Mouse (Mus musculus) forebrain, embryonic 16.5 days (tissue): ENCODE results near the gene Dram1. TPM values are rescaled to one million over a fixed set of nuclear protein-coding genes. Genes with fewer than 3 reads are reported as not detected.
"Not testable (repeated sequence)": the region's sequence is repeated elsewhere in the genome, so short reads cannot be mapped to it uniquely, and the experiment has no call there.

ENCODE experiments used
- ATAC-seq: fragments of 200-750 bp; cut with Nextera tagmentation; 2 replicates; pipeline ENCODE4 v1.8.0; 2017; ENCODE audit warnings: mild to moderate bottlenecking, moderate library complexity
- H3K27ac ChIP-seq: fragments of 300-500 bp; sonication (generic); 2 replicates; pipeline ENCODE4 v1.5.1; 2014; ENCODE audit warnings: low read length, control low read depth
- H3K27me3 ChIP-seq: fragments of 300-500 bp; sonication (generic); replicated peaks from 2 replicates; pipeline ENCODE4 v1.6.1; 2014; ENCODE audit warnings: low read length; ENCODE audit not compliant: control insufficient read depth, insufficient read depth
- H3K36me3 ChIP-seq: fragments of 300-500 bp; sonication (generic); 2 replicates; pipeline ENCODE4 v1.6.1; 2014; ENCODE audit not compliant: control insufficient read depth, insufficient read depth
- H3K4me1 ChIP-seq: fragments of 300-500 bp; sonication (generic); replicated peaks from 2 replicates; pipeline ENCODE4 v1.6.1; 2014; ENCODE audit warnings: low read length; ENCODE audit not compliant: control insufficient read depth, insufficient read depth
- H3K4me2 ChIP-seq: fragments of 300-500 bp; sonication (generic); 2 replicates; pipeline ENCODE4 v1.6.1; 2014; ENCODE audit warnings: mild to moderate bottlenecking, low read length, control low read depth
- H3K4me3 ChIP-seq: fragments of 300-500 bp; sonication (generic); replicated peaks from 2 replicates; pipeline ENCODE4 v1.5.1; 2014; ENCODE audit warnings: mild to moderate bottlenecking, low read length, control low read depth
- H3K9ac ChIP-seq: fragments of 300-500 bp; sonication (generic); replicated peaks from 2 replicates; pipeline ENCODE4 v1.6.1; 2014; ENCODE audit warnings: low read depth, low read length, control low read depth
- H3K9me3 ChIP-seq: fragments of 300-500 bp; sonication (generic); 2 replicates; pipeline ENCODE4 v1.6.1; 2016; ENCODE audit warnings: low read length; ENCODE audit not compliant: control insufficient read depth
- WGBS: fragments of 180-500 bp; shearing (Covaris S2); extraction: QIAGEN DNeasy Blood & Tissue Kit; methylation state at CpG from one replicate; pipeline ENCODE4 v1.1.7; 2014; 5-methylcytosine and 5-hydroxymethylcytosine counted together
- polyA plus RNA-seq: library from polyadenylated mRNA; unstranded; fragments of >200 nt; fragmentation: Nextera tagmentation; extraction: Ambion mirVana; gene quantifications from 2 replicates; pipeline ENCODE4 v1.2.1, GENCODE M21; 2015

Gene Dram1
- polyA plus RNA-seq, 1 experiment from 2014 or later = 0.70 TPM

GRCm38 (mm10) chr10:88380430-88381060 is 1.7 kb upstream of the Dram1 start:
- H3K27ac ChIP-seq = no peak overlapping the region
- H3K36me3 ChIP-seq = no peaks in the 10 kb centered on the region
- peaks cover 24% of the 10 kb centered on the region for H3K4me1 ChIP-seq
- ATAC-seq = no peak
- 0 out of 2 replicates have a peak, but pooled peaks cover 1% of the 10 kb centered on the region for H3K27me3 ChIP-seq
- peak overlapping the region; percentile 91 for H3K9ac ChIP-seq
- H3K4me2 ChIP-seq = peak overlapping the region; percentile 78
- H3K4me3 ChIP-seq = peak overlapping the region; percentile 76
- no peaks in the 10 kb centered on the region for H3K9me3 ChIP-seq
- 25% methylated on average over 14 of the region's 14 CpGs for WGBS

DNA sequence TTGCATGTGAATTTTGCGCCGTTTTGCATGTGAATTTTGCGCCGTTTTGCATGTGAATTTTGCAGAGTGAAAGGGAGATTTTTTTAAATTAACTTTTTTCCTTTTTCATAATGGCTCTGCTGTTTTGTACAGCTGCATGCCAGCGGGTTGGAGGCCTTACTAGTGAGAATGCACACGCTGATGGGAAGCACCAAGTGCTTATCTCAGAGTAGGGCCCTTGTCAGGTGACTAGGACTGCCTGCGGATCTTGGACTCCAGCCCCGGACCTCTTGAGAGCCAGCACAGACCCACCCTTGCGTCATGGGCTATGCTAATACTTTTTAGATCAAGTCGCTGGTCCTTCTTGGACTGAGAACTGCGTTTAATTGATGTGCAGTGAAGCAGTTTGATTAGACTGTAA is 1.1 kb upstream of the Dram1 start:
- Histone ChIP-seq H3K27ac (peak overlapping the region; percentile 84), H3K36me3 (no peaks in the 10 kb centered on the region), H3K4me1 (peaks cover 24% of the 10 kb centered on the region), H3K4me2 (peak overlapping the region; percentile 78), H3K4me3 (peak overlapping the region; percentile 76), H3K27me3 (0 out of 2 replicates have a peak, but pooled peaks cover 2% of the 10 kb centered on the region), H3K9ac (peak overlapping the region; percentile 91), H3K9me3 (no peaks in the 10 kb centered on the region)
- peak; percentile 29 for ATAC-seq
- WGBS = under 1% methylated on average over 11 of the region's 11 CpGs

DNA sequence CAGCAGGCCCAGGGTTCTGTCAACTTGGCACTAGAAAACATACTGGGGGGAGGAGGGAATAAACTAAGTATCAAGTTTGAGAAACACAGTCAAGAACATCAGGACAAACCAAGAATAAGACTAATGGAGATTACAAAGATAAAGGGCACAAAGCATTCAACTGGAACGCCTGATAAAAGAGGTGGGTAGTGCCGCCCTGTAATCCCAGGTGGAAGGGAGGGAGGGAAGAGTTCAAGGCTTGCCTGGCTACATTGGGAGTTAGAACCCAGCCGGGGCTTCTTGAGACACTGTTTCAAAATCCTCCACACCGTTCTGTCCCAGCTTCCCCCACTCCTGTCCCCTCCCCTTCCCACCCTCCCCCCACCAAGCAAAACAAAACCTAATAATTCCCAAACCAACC is 1.2 kb downstream of the Dram1 start:
- Histone ChIP-seq H3K4me1 (peaks cover 24% of the 10 kb centered on the region), H3K9ac (no peak overlapping the region), H3K36me3 (no peaks in the 10 kb centered on the region), H3K27me3 (0 out of 2 replicates have a peak, but pooled peaks cover 2% of the 10 kb centered on the region), H3K4me3 (no peak overlapping the region), H3K9me3 (no peaks in the 10 kb centered on the region), H3K27ac (no peak overlapping the region), H3K4me2 (no peak overlapping the region)
- ATAC-seq = no peak
- WGBS = 83% methylated on average over 4 of the region's 4 CpGs

DNA sequence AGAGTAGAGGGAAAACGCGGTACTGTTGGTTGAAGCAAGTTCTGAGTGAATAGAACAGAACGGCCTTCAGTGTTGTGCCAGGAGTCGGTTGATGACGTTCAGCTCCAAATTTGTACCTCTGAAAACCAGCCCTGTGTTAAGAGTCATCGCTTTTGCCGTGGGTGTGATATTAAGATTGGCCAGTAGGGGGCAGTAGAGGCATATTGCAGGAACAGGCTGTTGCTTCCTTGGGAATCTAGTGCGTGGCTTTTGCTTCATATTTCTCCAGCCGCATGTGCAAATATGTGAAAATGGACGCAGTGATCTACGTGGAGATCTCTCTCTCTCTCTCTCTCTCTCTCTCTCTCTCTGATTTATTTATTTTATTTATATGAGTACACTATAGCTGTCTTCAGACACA is 2.1 kb downstream of the Dram1 start:
- Histone ChIP-seq H3K9me3 (no peaks in the 10 kb centered on the region), H3K4me3 (peak overlapping the region; percentile 26), H3K4me2 (peak overlapping the region; percentile 45), H3K27ac (no peak overlapping the region), H3K9ac (peak overlapping the region; percentile 39; the same call in 1 of the 2 replicates), H3K27me3 (0 out of 2 replicates have a peak, but pooled peaks cover 2% of the 10 kb centered on the region), H3K4me1 (peaks cover 22% of the 10 kb centered on the region), H3K36me3 (no peaks in the 10 kb centered on the region)
- peak; percentile 4; the same call in 1 of the 2 replicates for ATAC-seq
- WGBS = 4% methylated on average over 11 of the region's 11 CpGs

DNA sequence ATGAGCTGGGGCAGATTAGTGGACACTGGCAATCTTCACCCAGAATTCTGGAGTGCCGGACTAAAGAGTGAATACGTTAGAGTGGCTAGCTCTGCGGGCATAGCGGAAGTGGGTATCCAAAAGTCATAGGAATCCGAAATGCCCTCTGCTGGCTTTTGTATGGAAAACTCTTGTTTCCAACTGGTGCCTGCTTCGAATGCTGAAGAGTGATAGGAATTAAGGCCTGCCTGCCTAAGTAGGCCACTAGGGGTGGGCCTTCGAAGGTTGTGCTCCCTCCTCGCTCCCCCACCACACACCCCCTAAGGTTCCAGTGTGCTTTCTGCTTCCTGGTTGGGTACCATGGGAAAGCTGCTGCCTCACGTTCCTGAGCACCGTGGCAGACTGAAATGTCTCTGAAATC is 3.9 kb downstream of the Dram1 start:
- H3K4me2 ChIP-seq = no peak overlapping the region
- H3K36me3 ChIP-seq = no peaks in the 10 kb centered on the region
- no peaks in the 10 kb centered on the region for H3K9me3 ChIP-seq
- no peak overlapping the region for H3K9ac ChIP-seq
- WGBS = 32% methylated on average over 10 of the region's 10 CpGs
- H3K4me3 ChIP-seq = no peak overlapping the region
- 0 out of 2 replicates have a peak, but pooled peaks cover 2% of the 10 kb centered on the region for H3K27me3 ChIP-seq
- ATAC-seq = no peak
- no peak overlapping the region for H3K27ac ChIP-seq
- peaks cover 6% of the 10 kb centered on the region for H3K4me1 ChIP-seq

GRCm38 (mm10) chr10:88372945-88373344 is 5.9 kb downstream of the Dram1 start:
- not testable (repeated sequence) for H3K27me3 ChIP-seq, H3K9me3 ChIP-seq, H3K27ac ChIP-seq, H3K4me3 ChIP-seq, H3K9ac ChIP-seq, ATAC-seq, H3K36me3 ChIP-seq, H3K4me2 ChIP-seq, H3K4me1 ChIP-seq
- 82% methylated on average over 2 of the region's 2 CpGs for WGBS

DNA sequence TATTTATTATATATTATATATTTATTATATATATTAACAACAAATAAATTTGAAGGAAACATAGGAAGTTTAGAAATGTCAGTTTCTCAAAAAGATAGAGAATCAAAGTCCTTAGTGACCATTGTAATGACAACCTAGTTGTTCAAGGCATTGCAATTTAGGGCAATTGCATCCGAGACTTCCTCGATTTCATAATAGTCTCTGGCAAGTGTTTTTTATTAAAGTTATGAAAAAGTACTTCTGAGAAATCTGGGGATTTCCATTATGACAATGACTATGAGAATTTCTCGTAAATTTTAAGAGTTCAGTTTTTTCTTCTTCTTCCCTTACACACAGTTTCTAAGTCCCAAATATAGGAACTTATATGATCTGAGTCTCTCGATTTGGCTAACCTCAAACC is 6.4 kb downstream of the Dram1 start:
- H3K27ac ChIP-seq = no peak overlapping the region
- H3K4me1 ChIP-seq = peaks cover 4% of the 10 kb centered on the region; the same call in 1 of the 2 replicates
- ATAC-seq = no peak
- H3K27me3 ChIP-seq = 0 out of 2 replicates have a peak, but pooled peaks cover 2% of the 10 kb centered on the region
- no peaks in the 10 kb centered on the region for H3K9me3 ChIP-seq
- no peak overlapping the region for H3K4me3 ChIP-seq
- no peak overlapping the region for H3K4me2 ChIP-seq
- 96% methylated on average over 4 of the region's 4 CpGs for WGBS
- H3K36me3 ChIP-seq = no peaks in the 10 kb centered on the region
- no peak overlapping the region for H3K9ac ChIP-seq

- Histone ChIP-seq H3K9ac (no peak overlapping the region), H3K4me1 (peaks cover 4% of the 10 kb centered on the region; the same call in 1 of the 2 replicates), H3K36me3 (no peaks in the 10 kb centered on the region), H3K4me3 (no peak overlapping the region), H3K9me3 (no peaks in the 10 kb centered on the region), H3K27ac (no peak overlapping the region), H3K4me2 (no peak overlapping the region), H3K27me3 (0 out of 2 replicates have a peak, but pooled peaks cover 2% of the 10 kb centered on the region)
- ATAC-seq = no peak
- 0% methylated on average over 2 of the region's 2 CpGs for WGBS
Measured at GRCm38 (mm10) chr10:88371793-88372192, 7.1 kb downstream of the Dram1 start.

DNA sequence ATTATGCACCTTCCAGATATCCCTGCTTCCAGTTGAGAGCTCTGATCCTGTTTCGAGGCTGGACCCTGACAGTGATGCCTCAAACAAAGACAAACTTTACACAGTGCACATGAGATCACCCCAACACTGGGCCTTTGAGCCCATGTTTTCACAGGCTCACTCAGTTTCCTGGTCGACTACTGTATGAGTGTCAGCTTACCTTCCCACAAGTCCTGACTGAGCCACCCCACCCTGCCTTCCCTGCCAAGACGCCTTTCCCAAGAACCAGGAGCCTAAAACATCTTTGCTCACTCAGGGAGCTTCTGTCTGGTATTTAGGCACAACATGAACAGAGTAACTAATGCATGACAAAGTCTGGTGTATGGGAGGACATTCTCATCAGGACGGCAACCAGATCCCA is 9.6 kb downstream of the Dram1 start:
- ATAC-seq = no peak
- Histone ChIP-seq H3K9ac (no peak overlapping the region), H3K4me2 (no peak overlapping the region), H3K4me3 (no peak overlapping the region), H3K27me3 (no peaks in the 10 kb centered on the region), H3K27ac (no peak overlapping the region), H3K4me1 (no peaks in the 10 kb centered on the region), H3K9me3 (no peaks in the 10 kb centered on the region), H3K36me3 (no peaks in the 10 kb centered on the region)
- WGBS = 53% methylated on average over 4 of the region's 4 CpGs
